Mouse (Mus musculus) embryonic facial prominence, embryonic 15.5 days (tissue): ENCODE data around the gene Gabrp. TPM values are rescaled to one million over a fixed set of nuclear protein-coding genes. Genes with fewer than 3 reads are reported as not detected.

Experiments used
- ATAC-seq: fragments of 200-750 bp; cut with Nextera tagmentation; 2 replicates; pipeline ENCODE4 v1.8.0; 2017; ENCODE audit warnings: low read depth, moderate TSS enrichment; ENCODE audit not compliant: insufficient number of reproducible peaks, low FRiP score, low TSS enrichment
- H3K27ac ChIP-seq: fragments of 300-500 bp; sonication (generic); replicated peaks from 2 replicates; pipeline ENCODE4 v1.5.1; 2015; ENCODE audit warnings: mild to moderate bottlenecking, inconsistent platforms
- H3K27me3 ChIP-seq: fragments of 300-500 bp; sonication (generic); 2 replicates; pipeline ENCODE4 v1.6.1; 2015; ENCODE audit warnings: inconsistent platforms
- H3K36me3 ChIP-seq: fragments of 300-500 bp; sonication (generic); 2 replicates; pipeline ENCODE4 v1.6.1; 2015; ENCODE audit warnings: mild to moderate bottlenecking, inconsistent platforms
- H3K4me1 ChIP-seq: fragments of 300-500 bp; sonication (generic); 2 replicates; pipeline ENCODE4 v1.6.1; 2015; ENCODE audit warnings: inconsistent platforms
- H3K4me2 ChIP-seq: fragments of 300-500 bp; sonication (generic); replicated peaks from 2 replicates; pipeline ENCODE4 v1.6.1; 2015; ENCODE audit warnings: mild to moderate bottlenecking, inconsistent platforms
- H3K4me3 ChIP-seq: fragments of 300-500 bp; sonication (generic); replicated peaks from 2 replicates; pipeline ENCODE4 v1.5.1; 2015; ENCODE audit warnings: mild to moderate bottlenecking, inconsistent platforms
- H3K9ac ChIP-seq: fragments of 300-500 bp; sonication (generic); 2 replicates; pipeline ENCODE4 v1.6.1; 2015; ENCODE audit warnings: inconsistent platforms
- H3K9me3 ChIP-seq: fragments of 300-500 bp; sonication (generic); replicated peaks from 2 replicates; pipeline ENCODE4 v1.6.1; 2016; ENCODE audit warnings: inconsistent platforms
- WGBS: fragments of 180-500 bp; shearing (Covaris S2); methylation state at CpG from one replicate; pipeline ENCODE4 v1.1.7; 2015; 5-methylcytosine and 5-hydroxymethylcytosine counted together
- polyA plus RNA-seq: library from polyadenylated mRNA; unstranded; fragments of >200 nt; fragmentation: Nextera tagmentation; extraction: Ambion mirVana; gene quantifications from 2 replicates; pipeline ENCODE4 v1.2.1, GENCODE M21; 2015

Gene Gabrp
- polyA plus RNA-seq = 3.2 and 4.3 TPM in 2 replicates

DNA sequence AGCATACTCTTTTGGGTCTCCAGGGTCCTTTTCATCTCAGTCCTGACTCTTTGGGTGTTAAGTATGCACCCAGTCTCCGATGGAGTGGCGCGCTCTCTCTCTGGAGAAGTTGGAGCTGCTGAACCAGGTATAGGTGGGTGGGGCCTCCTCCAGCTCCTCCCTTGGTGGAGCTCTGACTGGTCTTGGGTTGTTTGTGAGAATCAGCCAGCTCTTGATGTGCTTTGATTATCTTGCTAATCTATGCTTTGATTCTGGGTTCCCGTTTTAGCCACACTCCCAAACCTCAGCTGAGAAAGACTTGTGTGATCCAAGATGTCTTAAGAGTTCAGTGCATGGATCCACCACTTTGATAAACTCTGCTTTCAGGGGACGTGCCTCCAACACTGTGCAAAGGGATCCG lies at the start of gene Gabrp:
TSS of gene Gabrp (minus strand) at position 101 of the 400 bp plus-strand sequence.
- no peaks in the 10 kb centered on the region for H3K4me1 ChIP-seq
- H3K9ac ChIP-seq = no peak within 1 kb of the TSS
- H3K4me2 ChIP-seq = no peak within 1 kb of the TSS
- H3K9me3 ChIP-seq = no peaks in the 10 kb centered on the region
- H3K27ac ChIP-seq = no peak within 1 kb of the TSS
- no peaks in the 10 kb centered on the region for H3K36me3 ChIP-seq
- no peak within 1 kb of the TSS for H3K4me3 ChIP-seq
- 45% methylated on average over 6 of the region's 6 CpGs for WGBS
- ATAC-seq = no peak
- H3K27me3 ChIP-seq = no peaks in the 10 kb centered on the region

DNA sequence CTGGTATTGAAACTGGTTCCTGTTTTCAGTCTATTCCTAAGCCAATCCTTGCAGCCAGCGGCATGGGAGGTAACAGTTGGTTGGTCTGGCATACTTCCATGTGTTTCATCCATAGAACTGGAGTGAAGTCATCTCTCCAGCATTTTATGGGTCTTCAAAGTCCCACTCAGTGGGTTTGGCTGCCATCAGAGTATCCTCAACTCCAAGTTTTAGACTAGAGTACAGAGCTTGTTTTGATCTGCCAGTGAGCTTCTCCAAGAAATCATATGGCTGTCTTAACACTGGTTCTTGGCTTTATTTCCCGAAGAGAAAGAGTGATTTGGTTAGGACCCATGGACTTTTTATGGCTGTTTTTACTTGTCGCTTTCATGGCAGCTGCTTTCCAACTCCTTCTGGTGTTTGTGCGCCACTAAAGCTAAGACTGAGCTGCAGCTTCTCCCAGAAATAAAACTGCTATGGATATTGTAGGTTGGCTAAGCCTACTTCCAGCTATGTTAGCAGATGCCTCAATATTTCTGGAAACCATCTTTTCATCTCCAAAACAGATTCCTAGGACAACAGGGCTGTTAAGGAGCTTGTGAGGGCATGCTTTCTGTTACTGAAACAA lies 48.5 kb upstream of the Gabrp start:
- no peaks in the 10 kb centered on the region for H3K4me1 ChIP-seq
- WGBS = 81% methylated on average over 4 of the region's 4 CpGs
- H3K27ac ChIP-seq = no peak overlapping the region
- no peak overlapping the region for H3K4me2 ChIP-seq
- H3K36me3 ChIP-seq = no peaks in the 10 kb centered on the region
- H3K9me3 ChIP-seq = no peaks in the 10 kb centered on the region
- no peak overlapping the region for H3K4me3 ChIP-seq
- no peak overlapping the region for H3K9ac ChIP-seq
- no peaks in the 10 kb centered on the region for H3K27me3 ChIP-seq
- no peak for ATAC-seq

DNA sequence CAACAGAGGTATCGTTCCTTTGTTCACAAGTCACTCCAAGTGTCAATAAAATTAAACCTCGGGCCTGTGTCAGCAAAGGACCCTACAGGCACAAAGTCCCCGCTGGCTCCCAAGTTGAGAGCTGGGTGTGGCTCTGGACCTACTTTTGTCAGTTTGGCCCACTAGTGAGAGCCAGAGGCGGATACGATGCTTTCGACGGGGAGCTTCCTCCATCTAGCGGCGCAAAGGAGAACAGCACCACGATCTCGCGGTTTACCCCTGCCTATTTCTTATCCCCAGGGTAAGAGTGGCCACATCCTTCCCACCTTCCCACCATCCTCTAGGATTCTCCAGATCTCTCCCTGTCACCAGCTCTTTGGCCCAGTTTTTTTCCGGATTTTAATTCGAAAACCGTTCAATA lies 35.5 kb upstream of the Gabrp start:
- no peak overlapping the region for H3K4me2 ChIP-seq
- H3K27ac ChIP-seq = no peak overlapping the region
- H3K9me3 ChIP-seq = no peaks in the 10 kb centered on the region
- no peak overlapping the region for H3K4me3 ChIP-seq
- H3K36me3 ChIP-seq = no peaks in the 10 kb centered on the region
- 5% methylated on average over 15 of the region's 15 CpGs for WGBS
- no peak; the same call in 1 of the 2 replicates for ATAC-seq
- no peaks in the 10 kb centered on the region for H3K4me1 ChIP-seq
- H3K27me3 ChIP-seq = peaks cover 9% of the 10 kb centered on the region; the same call in 1 of the 2 replicates
- no peak overlapping the region for H3K9ac ChIP-seq

DNA sequence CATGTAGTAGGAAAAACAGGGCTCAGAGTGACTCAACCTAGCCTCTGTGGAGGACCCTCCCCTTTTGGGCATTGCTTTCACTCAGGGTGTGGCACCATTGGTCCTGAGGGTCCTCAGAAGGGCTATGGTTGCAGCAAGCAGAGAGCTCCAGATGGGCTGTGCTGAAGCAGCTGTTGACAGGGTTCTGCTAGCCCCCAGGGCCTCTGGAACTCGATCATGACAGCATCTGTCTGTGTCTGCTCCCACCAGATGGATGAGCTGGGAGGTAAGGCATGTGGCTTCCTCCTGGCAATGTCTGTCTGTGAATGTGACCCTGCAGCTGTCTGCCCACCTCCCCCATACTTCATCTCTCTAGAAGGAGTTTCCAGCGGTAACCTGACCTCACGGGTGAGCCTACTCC lies 29.0 kb upstream of the Gabrp start:
- no peak overlapping the region for H3K4me3 ChIP-seq
- no peak overlapping the region for H3K27ac ChIP-seq
- WGBS = 3% methylated on average over 3 of the region's 3 CpGs
- H3K36me3 ChIP-seq = no peaks in the 10 kb centered on the region
- no peak overlapping the region for H3K9ac ChIP-seq
- H3K4me1 ChIP-seq = peaks cover 8% of the 10 kb centered on the region; the same call in 1 of the 2 replicates
- ATAC-seq = peak; percentile 70; the same call in 1 of the 2 replicates
- H3K27me3 ChIP-seq = no peaks in the 10 kb centered on the region
- no peak overlapping the region for H3K4me2 ChIP-seq
- H3K9me3 ChIP-seq = no peaks in the 10 kb centered on the region

DNA sequence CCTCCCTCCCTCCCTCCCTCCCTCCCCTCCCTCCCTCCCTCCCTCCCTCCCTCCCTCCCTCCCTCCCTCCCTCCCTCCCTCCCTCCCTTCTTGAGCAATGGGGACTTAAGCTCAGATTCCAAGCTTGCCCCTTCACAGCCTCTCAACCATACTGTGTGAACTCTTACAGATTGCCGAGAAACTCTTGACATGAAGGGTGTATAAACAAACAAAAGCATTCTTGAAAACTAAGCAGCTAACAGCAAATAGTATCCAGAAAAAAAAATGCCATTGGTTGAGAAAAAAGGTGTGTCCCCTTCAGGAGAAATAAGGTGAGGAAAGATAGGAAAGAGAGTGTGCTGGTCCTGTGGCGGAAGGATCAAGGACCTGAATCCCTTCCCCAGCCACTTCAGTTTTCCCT lies 24.4 kb upstream of the Gabrp start:
- H3K27me3 ChIP-seq = no peaks in the 10 kb centered on the region
- H3K27ac ChIP-seq = no peak overlapping the region
- H3K4me2 ChIP-seq = no peak overlapping the region
- H3K4me3 ChIP-seq = no peak overlapping the region
- H3K4me1 ChIP-seq = peaks cover 8% of the 10 kb centered on the region; the same call in 1 of the 2 replicates
- no peaks in the 10 kb centered on the region for H3K9me3 ChIP-seq
- ATAC-seq = no peak
- WGBS = 67% methylated on average over 2 of the region's 2 CpGs
- H3K36me3 ChIP-seq = no peaks in the 10 kb centered on the region
- H3K9ac ChIP-seq = no peak overlapping the region

DNA sequence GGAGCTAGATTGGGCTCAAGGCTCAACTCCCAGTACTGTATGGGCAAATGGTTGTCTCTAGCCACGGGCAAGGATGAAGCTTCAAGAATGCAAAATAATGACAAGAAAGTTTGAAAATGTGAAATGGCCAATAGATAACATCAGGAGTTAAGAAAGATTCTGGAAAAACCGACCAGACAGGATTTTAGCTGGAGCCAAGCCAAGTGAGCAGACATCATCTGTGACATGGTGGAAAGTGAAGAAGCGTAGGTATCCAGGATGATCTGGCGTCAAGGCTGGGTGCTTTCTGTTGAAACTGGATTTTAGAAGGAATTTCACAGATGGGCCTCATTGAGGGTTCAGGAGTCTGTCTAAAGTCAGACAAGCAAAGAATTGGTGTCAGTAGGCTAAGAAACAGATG lies 20.2 kb upstream of the Gabrp start, which contains the start of gene D130052B06Rik:
TSS of gene D130052B06Rik (plus strand) at position 317 of the 400 bp plus-strand sequence.
- H3K27ac ChIP-seq = no peak within 1 kb of the TSS
- no peaks in the 10 kb centered on the region for H3K4me1 ChIP-seq
- H3K4me2 ChIP-seq = no peak within 1 kb of the TSS
- H3K9me3 ChIP-seq = no peaks in the 10 kb centered on the region
- no peak for ATAC-seq
- H3K27me3 ChIP-seq = no peaks in the 10 kb centered on the region
- WGBS = 58% methylated on average over 4 of the region's 4 CpGs
- no peak within 1 kb of the TSS for H3K4me3 ChIP-seq
- no peaks in the 10 kb centered on the region for H3K36me3 ChIP-seq
- H3K9ac ChIP-seq = no peak within 1 kb of the TSS

DNA sequence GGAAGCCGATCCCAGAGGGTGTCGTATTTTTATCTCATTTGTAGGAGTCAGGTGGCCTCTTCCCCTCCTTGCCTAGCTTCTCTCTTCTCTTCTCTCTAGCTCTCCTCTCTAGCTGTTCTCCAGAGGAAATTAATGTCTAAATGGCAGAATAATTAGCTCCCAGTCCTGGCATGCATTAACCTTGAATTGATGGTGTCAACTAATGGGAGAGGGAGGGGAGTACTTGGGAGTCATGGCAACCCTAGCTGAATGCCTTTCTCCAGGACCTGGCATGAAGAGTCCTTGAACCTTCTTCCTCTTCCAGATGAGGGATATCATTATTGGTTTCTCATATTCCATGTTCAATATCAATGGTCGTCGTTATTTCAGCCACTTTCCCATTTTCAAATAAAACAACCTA lies 17.9 kb upstream of the Gabrp start:
- H3K9ac ChIP-seq = no peak overlapping the region
- H3K36me3 ChIP-seq = no peaks in the 10 kb centered on the region
- H3K9me3 ChIP-seq = no peaks in the 10 kb centered on the region
- no peak overlapping the region for H3K4me3 ChIP-seq
- no peak for ATAC-seq
- no peaks in the 10 kb centered on the region for H3K27me3 ChIP-seq
- no peak overlapping the region for H3K4me2 ChIP-seq
- no peaks in the 10 kb centered on the region for H3K4me1 ChIP-seq
- 80% methylated on average over 4 of the region's 4 CpGs for WGBS
- no peak overlapping the region for H3K27ac ChIP-seq

DNA sequence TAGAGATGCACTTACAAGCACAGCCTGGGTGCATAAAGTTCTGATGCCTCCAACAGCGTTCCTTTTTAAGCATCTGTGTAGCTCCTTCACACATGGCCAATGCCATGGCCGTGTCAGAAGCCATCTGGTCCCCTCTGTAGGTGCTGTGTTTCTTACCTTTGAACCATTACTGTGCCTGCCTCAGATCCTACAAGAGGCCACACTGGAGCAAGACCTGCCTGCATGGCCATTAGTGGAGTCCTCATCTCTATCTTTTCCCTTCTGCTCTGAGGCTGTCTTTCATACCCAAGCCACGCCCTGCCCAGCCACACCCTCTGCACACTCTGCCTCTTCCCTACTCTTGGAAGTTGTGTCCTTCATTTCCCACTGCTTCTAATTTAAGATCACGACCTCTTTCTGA lies 14.1 kb upstream of the Gabrp start:
- no peak overlapping the region for H3K4me2 ChIP-seq

DNA sequence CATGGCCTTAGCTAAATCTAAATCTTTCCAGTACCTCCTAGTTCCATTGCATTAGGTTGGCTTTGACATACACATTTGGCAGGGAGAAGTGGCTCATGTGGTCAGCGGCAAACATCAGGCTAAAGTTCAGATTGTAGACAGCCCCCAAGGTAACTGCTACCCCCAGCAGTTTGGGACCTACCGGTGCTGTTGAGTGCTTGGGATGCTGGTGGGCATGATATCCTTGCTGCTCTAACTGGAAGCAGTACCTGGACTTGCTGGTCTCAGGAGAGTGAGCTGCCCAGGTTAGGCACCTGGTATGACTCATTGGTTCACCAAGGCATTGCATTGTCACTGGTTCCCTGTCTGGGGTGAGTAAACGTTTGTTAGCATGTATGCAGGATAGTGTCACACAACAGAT lies 12.0 kb upstream of the Gabrp start:
- no peaks in the 10 kb centered on the region for H3K27me3 ChIP-seq
- no peak overlapping the region for H3K9ac ChIP-seq
- 84% methylated on average over 3 of the region's 3 CpGs for WGBS
- no peaks in the 10 kb centered on the region for H3K9me3 ChIP-seq
- H3K4me1 ChIP-seq = no peaks in the 10 kb centered on the region
- H3K4me2 ChIP-seq = no peak overlapping the region
- ATAC-seq = no peak
- H3K27ac ChIP-seq = no peak overlapping the region
- H3K4me3 ChIP-seq = no peak overlapping the region
- no peaks in the 10 kb centered on the region for H3K36me3 ChIP-seq

More for the DNA sequence above, 14.1 kb upstream of the Gabrp start:
- H3K9me3 ChIP-seq = no peaks in the 10 kb centered on the region
- H3K36me3 ChIP-seq = no peaks in the 10 kb centered on the region
- ATAC-seq = no peak
- no peak overlapping the region for H3K4me3 ChIP-seq
- H3K4me1 ChIP-seq = no peaks in the 10 kb centered on the region
- H3K9ac ChIP-seq = no peak overlapping the region
- no peaks in the 10 kb centered on the region for H3K27me3 ChIP-seq
- WGBS = 76% methylated on average over 4 of the region's 4 CpGs
- no peak overlapping the region for H3K27ac ChIP-seq

DNA sequence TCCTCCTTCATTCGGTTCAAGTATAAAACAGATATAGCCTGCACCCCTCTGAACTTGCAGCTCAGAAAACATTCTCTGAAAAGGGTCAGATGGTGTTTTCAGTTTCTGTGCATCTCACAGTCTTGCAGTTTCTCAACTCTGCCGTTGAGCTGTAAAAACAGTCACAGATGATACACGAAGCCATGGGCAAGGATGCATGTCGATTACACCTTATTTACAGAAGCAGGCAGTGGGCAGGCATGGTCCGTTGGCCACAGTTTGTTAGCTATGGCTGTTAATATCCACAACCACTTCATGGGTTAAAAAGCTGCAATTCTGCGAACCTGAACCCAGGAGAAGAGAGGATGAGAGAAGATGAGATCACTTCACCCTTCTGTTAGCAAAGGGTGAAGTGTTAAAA lies 7.9 kb upstream of the Gabrp start:
- Histone ChIP-seq H3K9ac (no peak overlapping the region), H3K4me1 (no peaks in the 10 kb centered on the region), H3K36me3 (no peaks in the 10 kb centered on the region), H3K4me3 (no peak overlapping the region), H3K27ac (no peak overlapping the region), H3K27me3 (no peaks in the 10 kb centered on the region), H3K4me2 (no peak overlapping the region), H3K9me3 (no peaks in the 10 kb centered on the region)
- no peak for ATAC-seq
- 72% methylated on average over 6 of the region's 6 CpGs for WGBS

DNA sequence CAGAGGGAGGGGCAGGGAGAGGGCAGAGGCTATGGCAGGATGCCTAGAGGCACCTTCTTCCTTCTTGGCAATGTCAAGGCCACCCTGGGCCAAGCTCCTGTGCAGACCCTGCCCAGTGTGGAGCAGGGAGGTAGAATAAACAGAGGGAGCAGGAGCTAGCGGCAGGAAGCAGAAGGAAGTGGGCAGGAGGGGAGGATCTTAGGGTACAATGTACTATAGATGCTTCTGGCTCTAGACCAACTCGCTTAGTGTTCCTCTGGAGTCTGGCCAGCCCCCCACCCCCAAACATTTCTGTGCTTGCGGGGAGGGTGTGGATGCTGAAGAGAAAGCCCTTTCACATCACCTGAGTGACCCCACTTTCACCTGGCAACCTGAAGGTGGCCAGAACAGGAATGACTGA lies 862 bp upstream of the Gabrp start:
- Histone ChIP-seq H3K27ac (no peak overlapping the region), H3K9me3 (no peaks in the 10 kb centered on the region), H3K9ac (no peak overlapping the region), H3K27me3 (no peaks in the 10 kb centered on the region), H3K4me3 (no peak overlapping the region), H3K36me3 (no peaks in the 10 kb centered on the region), H3K4me1 (no peaks in the 10 kb centered on the region), H3K4me2 (no peak overlapping the region)
- no peak for ATAC-seq
- 41% methylated on average over 3 of the region's 3 CpGs for WGBS

DNA sequence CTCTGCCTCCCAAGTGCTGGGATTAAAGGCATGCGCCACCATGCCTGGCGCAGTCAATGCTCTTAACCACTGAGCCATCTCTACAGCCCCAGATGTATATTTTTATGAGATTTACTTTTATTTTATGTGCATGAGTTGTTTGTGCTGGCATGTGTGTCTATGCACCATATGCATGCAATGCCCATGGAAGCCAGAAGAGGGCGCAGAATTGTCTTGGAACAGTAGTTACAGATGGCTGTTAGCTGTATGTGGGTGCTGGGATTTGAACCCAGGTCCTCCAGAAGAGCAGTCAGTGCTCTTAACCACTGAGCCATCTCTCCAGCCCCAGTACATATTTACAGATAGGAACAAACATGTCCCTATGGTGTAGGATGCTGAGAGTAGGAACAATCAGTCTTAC lies 3.8 kb downstream of the Gabrp start:
- Histone ChIP-seq H3K4me2 (no peak overlapping the region), H3K36me3 (no peaks in the 10 kb centered on the region), H3K9me3 (no peaks in the 10 kb centered on the region), H3K4me3 (no peak overlapping the region), H3K27me3 (no peaks in the 10 kb centered on the region), H3K4me1 (no peaks in the 10 kb centered on the region), H3K27ac (no peak overlapping the region), H3K9ac (no peak overlapping the region)
- 84% methylated on average over 3 of the region's 3 CpGs for WGBS
- ATAC-seq = no peak
